Mouse (Mus musculus): ENCODE data around the gene Hecw2.

GRCm38 (mm10) chr1:54015739-54016138 lies 179.2 kb downstream of the Hecw2 start:
- TF ChIP-seq POLR2A (IDR thresholded peaks at IDR 0.05; ENCODE audit: control insufficient read depth, low read depth, low read length) (no peak), CTCF (IDR thresholded peaks at IDR 0.05; ENCODE audit: control insufficient read depth, insufficient read depth, insufficient replicate concordance, low read depth, low read length) (no peak)

Measured in testis, adult 2 months (tissue).